Mouse (Mus musculus): ENCODE measurements around the gene Gm49320. TPM values are rescaled to one million over a fixed set of nuclear protein-coding genes. Genes with fewer than 3 reads are reported as not detected.

The Gm49320 gene
- polyA plus RNA-seq, 1 experiment, result 0.11 TPM

DNA sequence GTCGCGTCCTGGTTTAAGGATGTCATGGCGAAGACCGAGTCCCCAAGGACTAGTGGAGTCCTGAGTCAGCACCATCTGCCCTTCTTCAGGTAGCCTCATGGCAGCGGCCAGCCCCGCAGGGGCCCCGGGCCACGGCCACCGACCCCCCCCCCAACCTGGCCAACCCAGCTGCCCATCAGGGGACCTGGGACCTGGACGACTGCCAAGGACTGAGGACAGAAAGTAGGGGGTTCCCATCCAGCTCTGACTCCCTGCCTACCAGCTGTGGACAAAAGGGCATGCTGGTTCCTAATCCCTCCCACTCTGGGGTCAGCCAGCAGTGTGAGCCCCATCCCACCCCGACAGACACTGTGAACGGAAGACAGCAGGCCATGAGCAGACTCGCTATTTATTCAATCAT, 7.1 kb downstream of the Gm49320 start:
- H3K79me3 ChIP-seq (ENCODE audit: low read depth), result peaks cover 13% of the 10 kb centered on the region
- H3ac ChIP-seq (ENCODE audit: control insufficient read depth, insufficient read length, low read depth), result no peak overlapping the region
- peaks cover 32% of the 10 kb centered on the region for H3K36me3 ChIP-seq (ENCODE audit: control insufficient read depth, insufficient read depth)
- no peak overlapping the region for H3K4me3 ChIP-seq (ENCODE audit: insufficient read depth, poor library complexity, severe bottlenecking)
- no peak for TF ChIP-seq MYOG (IDR thresholded peaks at IDR 0.05; ENCODE audit: control insufficient read depth, extremely low read depth, insufficient read length)
- no peak for TF ChIP-seq MAX (IDR thresholded peaks at IDR 0.05)
- TF ChIP-seq MYOD1 (IDR thresholded peaks at IDR 0.05; ENCODE audit: control insufficient read depth, insufficient read length, low read depth), result no peak
- no peak for TF ChIP-seq CTCF (IDR thresholded peaks at IDR 0.05; ENCODE audit: control insufficient read depth, insufficient read depth, insufficient read length)
- no peak for TF ChIP-seq CEBPB (IDR thresholded peaks at IDR 0.05; ENCODE audit: low read depth)
- TF ChIP-seq FOSL1 (IDR thresholded peaks at IDR 0.05; ENCODE audit: insufficient read depth, low read length, poor library complexity, severe bottlenecking), result no peak
- no peak for TF ChIP-seq USF1 (IDR thresholded peaks at IDR 0.05; ENCODE audit: low read depth)
- peaks cover 21% of the 10 kb centered on the region for H3K79me2 ChIP-seq (ENCODE audit: control insufficient read depth, insufficient read depth)
- H3K27me3 ChIP-seq (ENCODE audit: control insufficient read depth, insufficient read depth, insufficient read length), result no peaks in the 10 kb centered on the region

DNA sequence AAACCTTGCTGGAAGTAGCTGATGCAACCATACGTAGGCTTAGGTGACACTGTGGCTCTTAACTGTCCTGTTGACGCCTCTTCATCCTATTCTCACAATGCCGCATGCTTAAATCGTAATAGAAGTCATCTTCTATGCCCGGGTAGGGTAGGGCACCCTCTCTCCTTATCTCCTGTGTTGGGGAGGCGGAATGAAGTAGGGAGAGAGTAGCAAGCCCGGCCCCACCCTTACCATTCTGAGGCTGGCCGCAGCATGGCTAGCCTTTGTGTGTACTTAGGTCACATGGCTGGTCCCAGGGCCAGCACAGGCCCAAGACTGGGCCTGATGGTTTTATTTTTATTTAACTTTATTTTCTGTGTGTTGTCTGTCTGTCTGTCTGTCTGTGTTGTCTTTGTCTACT, 8.6 kb downstream of the Gm49320 start:
- H3ac ChIP-seq (ENCODE audit: control insufficient read depth, insufficient read length, low read depth), result no peak overlapping the region
- TF ChIP-seq MAX (IDR thresholded peaks at IDR 0.05) (no peak), USF1 (IDR thresholded peaks at IDR 0.05; ENCODE audit: low read depth) (no peak), MYOG (IDR thresholded peaks at IDR 0.05; ENCODE audit: control insufficient read depth, extremely low read depth, insufficient read length) (no peak), CTCF (IDR thresholded peaks at IDR 0.05; ENCODE audit: control insufficient read depth, insufficient read depth, insufficient read length) (no peak), MYOD1 (IDR thresholded peaks at IDR 0.05; ENCODE audit: control insufficient read depth, insufficient read length, low read depth) (no peak), FOSL1 (IDR thresholded peaks at IDR 0.05; ENCODE audit: insufficient read depth, low read length, poor library complexity, severe bottlenecking) (no peak), CEBPB (IDR thresholded peaks at IDR 0.05; ENCODE audit: low read depth) (no peak)
- H3K4me3 ChIP-seq (ENCODE audit: insufficient read depth, poor library complexity, severe bottlenecking), result no peak overlapping the region
- H3K36me3 ChIP-seq (ENCODE audit: control insufficient read depth, insufficient read depth), result peaks cover 32% of the 10 kb centered on the region
- no peaks in the 10 kb centered on the region for H3K27me3 ChIP-seq (ENCODE audit: control insufficient read depth, insufficient read depth, insufficient read length)
- H3K79me2 ChIP-seq (ENCODE audit: control insufficient read depth, insufficient read depth), result peaks cover 6% of the 10 kb centered on the region
- H3K79me3 ChIP-seq (ENCODE audit: low read depth), result peaks cover 1% of the 10 kb centered on the region

DNA sequence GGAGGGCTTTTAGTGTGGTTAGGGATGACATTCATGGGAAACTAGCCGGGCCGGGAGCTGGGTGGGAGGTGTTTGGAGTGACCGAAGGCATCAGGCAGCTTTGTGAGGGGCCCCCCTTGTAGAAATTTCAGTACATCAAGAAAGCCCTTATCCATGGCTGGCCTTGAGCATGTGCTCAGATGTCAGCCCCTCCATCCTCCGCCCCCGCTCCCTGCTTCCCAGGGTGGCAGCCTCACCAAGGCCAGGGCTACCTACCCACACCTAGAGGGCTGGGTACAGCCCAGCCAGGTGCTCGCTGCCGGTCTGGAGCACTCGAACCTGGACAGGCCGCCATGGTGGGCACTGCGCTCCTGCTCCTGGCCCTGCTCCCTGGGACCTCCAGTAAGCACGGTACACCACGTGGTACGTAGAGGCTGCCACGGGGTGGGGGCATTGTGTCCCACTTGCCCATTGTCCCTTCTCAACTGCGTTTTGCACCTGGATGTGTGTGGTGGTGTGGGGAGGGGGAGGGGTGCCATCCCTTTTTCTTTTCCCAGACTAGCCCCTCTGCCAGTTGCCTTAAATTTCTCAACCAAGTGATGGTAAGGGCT, 9.4 kb downstream of the Gm49320 start, which contains the start of gene Tgfbr3l:
Tgfbr3l (plus strand) TSS at position 264 of the 590 bp plus-strand sequence.
- no peak within 1 kb of the TSS for H3ac ChIP-seq (ENCODE audit: control insufficient read depth, insufficient read length, low read depth)
- TF ChIP-seq MYOD1 (IDR thresholded peaks at IDR 0.05; ENCODE audit: control insufficient read depth, insufficient read length, low read depth) (no peak), CTCF (IDR thresholded peaks at IDR 0.05; ENCODE audit: control insufficient read depth, insufficient read depth, insufficient read length) (no peak), USF1 (IDR thresholded peaks at IDR 0.05; ENCODE audit: low read depth) (no peak), FOSL1 (IDR thresholded peaks at IDR 0.05; ENCODE audit: insufficient read depth, low read length, poor library complexity, severe bottlenecking) (no peak), CEBPB (IDR thresholded peaks at IDR 0.05; ENCODE audit: low read depth) (no peak), MAX (IDR thresholded peaks at IDR 0.05) (no peak), MYOG (IDR thresholded peaks at IDR 0.05; ENCODE audit: control insufficient read depth, extremely low read depth, insufficient read length) (no peak)
- H3K27me3 ChIP-seq (ENCODE audit: control insufficient read depth, insufficient read depth, insufficient read length), result no peaks in the 10 kb centered on the region
- peaks cover 32% of the 10 kb centered on the region for H3K36me3 ChIP-seq (ENCODE audit: control insufficient read depth, insufficient read depth)
- H3K79me2 ChIP-seq (ENCODE audit: control insufficient read depth, insufficient read depth), result no peaks in the 10 kb centered on the region
- no peak within 1 kb of the TSS for H3K4me3 ChIP-seq (ENCODE audit: insufficient read depth, poor library complexity, severe bottlenecking)
- peaks cover 1% of the 10 kb centered on the region for H3K79me3 ChIP-seq (ENCODE audit: low read depth)

DNA sequence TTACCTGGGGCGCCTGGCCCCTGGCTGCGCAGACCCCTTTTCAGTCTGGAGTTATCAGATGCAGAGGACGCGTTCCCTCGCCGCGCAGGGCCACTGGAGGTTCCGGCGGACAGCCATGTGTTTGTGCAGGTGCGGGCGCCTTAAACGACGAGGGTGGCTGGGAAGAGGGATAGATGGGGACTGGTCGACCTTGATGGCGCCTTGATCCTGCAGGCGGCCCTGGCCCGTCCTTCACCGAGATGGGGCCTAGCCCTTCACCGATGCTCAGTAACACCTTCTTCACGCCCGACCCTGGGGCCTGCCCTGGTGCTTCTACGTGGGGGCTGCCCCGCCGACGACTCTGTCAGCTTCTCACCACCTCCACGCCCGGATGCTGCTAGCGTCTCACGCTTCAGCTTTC, 10.5 kb downstream of the Gm49320 start:
- Histone ChIP-seq H3K79me2 (ENCODE audit: control insufficient read depth, insufficient read depth) (peaks cover 10% of the 10 kb centered on the region), H3K36me3 (ENCODE audit: control insufficient read depth, insufficient read depth) (peaks cover 23% of the 10 kb centered on the region), H3K4me3 (ENCODE audit: insufficient read depth, poor library complexity, severe bottlenecking) (no peak overlapping the region), H3ac (ENCODE audit: control insufficient read depth, insufficient read length, low read depth) (no peak overlapping the region), H3K27me3 (ENCODE audit: control insufficient read depth, insufficient read depth, insufficient read length) (no peaks in the 10 kb centered on the region), H3K79me3 (ENCODE audit: low read depth) (peaks cover 8% of the 10 kb centered on the region)
- TF ChIP-seq MAX (IDR thresholded peaks at IDR 0.05) (no peak), MYOD1 (IDR thresholded peaks at IDR 0.05; ENCODE audit: control insufficient read depth, insufficient read length, low read depth) (no peak), MYOG (IDR thresholded peaks at IDR 0.05; ENCODE audit: control insufficient read depth, extremely low read depth, insufficient read length) (no peak), USF1 (IDR thresholded peaks at IDR 0.05; ENCODE audit: low read depth) (no peak), FOSL1 (IDR thresholded peaks at IDR 0.05; ENCODE audit: insufficient read depth, low read length, poor library complexity, severe bottlenecking) (no peak), CTCF (IDR thresholded peaks at IDR 0.05; ENCODE audit: control insufficient read depth, insufficient read depth, insufficient read length) (no peak), CEBPB (IDR thresholded peaks at IDR 0.05; ENCODE audit: low read depth) (no peak)

DNA sequence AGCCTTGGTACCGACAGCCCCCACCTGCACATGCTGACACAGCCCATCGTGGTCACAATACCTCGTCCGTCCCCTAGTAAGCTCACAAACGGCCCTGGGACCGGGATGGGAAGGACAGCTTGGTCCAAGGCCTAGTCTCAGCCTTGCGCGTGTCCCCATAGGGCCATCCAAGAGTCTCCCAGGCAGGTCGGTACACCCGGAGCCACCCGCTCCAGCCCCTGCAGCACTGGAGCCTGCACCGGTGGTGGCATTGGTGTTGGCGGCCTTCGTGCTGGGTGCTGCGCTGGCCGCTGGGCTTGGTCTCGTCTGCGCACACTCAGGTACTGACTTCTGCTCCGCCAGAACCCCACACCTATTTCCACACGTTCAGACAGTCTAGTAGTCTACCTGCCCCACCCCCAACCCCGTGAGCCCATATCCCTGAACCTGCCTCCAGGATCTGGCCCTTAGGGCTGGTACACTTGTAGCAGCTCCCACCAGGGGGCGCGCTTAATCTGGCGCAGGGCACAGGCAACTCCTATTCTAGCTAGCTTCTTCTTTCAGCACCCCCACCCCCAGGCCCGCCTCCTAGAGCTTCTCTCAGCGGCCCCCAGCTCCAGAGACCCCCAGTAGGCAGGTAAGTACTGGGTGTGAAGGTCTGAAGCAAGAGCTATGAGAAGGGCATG, 11.8 kb downstream of the Gm49320 start:
- H3K36me3 ChIP-seq (ENCODE audit: control insufficient read depth, insufficient read depth), result peaks cover 22% of the 10 kb centered on the region
- no peak overlapping the region for H3K4me3 ChIP-seq (ENCODE audit: insufficient read depth, poor library complexity, severe bottlenecking)
- H3K79me2 ChIP-seq (ENCODE audit: control insufficient read depth, insufficient read depth), result peaks cover 21% of the 10 kb centered on the region
- H3K79me3 ChIP-seq (ENCODE audit: low read depth), result peaks cover 11% of the 10 kb centered on the region
- H3ac ChIP-seq (ENCODE audit: control insufficient read depth, insufficient read length, low read depth), result no peak overlapping the region
- no peaks in the 10 kb centered on the region for H3K27me3 ChIP-seq (ENCODE audit: control insufficient read depth, insufficient read depth, insufficient read length)
- TF ChIP-seq CTCF (IDR thresholded peaks at IDR 0.05; ENCODE audit: control insufficient read depth, insufficient read depth, insufficient read length), result peak; percentile 80
- TF ChIP-seq MAX (IDR thresholded peaks at IDR 0.05), result no peak
- TF ChIP-seq USF1 (IDR thresholded peaks at IDR 0.05; ENCODE audit: low read depth), result no peak

All from C2C12 (cell line).